Mouse (Mus musculus) thymus, adult 18-20 months (tissue): Measurements from ENCODE around the gene Cd3eap.
A peak's percentile ranks its signal among the peaks of the same experiment; 100 is the strongest.

Experiments used
- DNase-seq, 2 experiments: peaks; one replicate each; pipeline ENCODE4 v3.0.0; 2022; ENCODE audit warnings: mixed read lengths in 2 of 2

Gene Cd3eap

DNA sequence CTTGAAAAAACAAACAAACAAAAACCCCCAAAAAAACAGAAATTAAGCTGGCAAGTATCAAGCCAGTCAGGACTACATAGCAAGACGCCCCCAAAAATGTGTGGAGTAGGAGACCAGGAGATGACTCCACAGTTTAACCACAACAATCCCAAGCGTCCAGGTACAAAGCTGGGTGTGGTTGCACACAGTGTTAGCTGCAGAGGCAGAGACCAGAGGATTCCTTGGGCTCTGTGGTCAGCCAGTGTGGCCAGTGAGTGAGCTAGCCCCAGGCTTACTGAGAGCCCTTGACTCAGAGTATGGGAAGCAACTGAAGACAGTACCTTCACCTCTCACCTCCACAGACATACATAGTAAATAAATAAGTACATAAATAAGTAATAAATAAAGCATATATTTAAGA is 27.4 kb downstream of the Cd3eap start:
- DNase-seq = no peak

DNA sequence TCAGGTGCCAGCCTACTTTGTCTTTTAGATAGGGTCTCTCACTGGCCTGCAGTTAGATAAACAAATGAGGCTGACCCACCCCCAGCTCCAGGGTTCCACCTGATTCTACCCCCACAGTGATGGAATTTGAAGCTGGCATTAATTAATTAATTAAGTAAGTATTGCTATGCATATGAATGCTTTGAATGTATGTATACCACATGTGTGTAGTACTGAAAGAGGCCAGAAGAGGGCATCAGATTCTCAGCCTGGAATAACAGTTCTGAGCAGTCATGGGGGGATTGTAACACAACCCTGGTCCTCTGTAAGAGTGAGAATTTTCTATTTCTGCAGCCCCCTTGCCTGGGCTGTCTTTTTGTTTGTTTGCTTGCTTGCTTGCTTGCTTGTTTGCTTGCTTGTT is 30.9 kb downstream of the Cd3eap start:
- no peak for DNase-seq

DNA sequence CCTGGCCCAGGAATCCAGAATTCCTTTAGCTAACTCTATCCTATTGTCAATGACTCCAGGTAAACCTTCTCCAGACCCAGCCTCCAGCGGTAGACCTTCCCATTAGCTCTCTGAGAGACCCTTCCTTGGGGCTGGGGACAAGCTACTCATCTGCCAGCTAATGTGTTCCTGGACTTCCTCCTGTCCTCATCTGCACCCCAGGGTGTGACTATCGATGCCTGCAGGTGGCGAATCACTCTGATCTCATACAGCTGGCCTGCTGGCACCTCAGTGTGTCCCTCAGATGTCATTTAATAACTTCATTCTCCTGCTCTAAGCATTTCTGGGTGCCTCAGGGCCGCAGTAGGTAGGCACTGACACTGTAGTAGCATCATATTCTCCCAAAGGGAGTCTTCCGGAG is 31.5 kb downstream of the Cd3eap start:
- no peak for DNase-seq

DNA sequence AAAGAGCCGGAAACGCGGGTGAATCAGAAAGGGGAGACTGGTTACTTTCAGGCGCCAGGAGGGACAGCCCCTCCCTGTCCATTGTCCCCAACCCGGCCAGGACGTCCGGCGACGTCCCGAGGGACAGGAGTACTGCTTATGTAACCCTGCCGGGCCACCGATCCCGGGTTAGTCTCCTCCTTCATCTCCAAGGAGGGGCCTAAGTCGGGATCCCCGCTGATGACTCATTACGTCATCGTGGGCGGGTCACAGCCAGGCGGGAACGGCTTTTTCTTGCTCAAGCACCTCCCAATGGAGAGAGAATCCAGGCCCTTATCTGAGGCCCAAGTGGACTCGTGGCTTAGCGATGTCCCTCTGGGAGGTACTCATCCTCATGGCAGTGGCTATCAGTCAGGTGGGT is 32.2 kb downstream of the Cd3eap start:
- no peak for DNase-seq

DNA sequence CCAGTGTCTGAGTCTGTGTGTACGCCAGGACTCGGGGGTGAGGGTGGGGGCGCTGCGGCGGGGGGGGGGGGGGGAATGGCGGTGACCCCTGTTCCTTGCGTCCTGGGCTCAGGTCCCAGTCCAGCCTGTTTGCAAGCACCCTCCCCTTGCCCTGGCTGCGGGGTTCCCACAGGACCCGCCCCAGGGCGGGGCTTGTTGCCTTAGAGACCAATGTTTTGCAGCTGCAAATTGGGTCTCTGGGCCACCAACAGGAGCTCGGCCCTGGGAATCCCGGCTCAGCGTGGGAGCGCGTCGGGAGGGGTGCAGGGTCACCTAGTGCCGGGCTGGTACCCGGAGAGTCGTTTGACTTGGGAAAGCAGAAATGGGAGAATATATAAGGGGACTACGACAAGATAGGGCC is 32.9 kb downstream of the Cd3eap start:
- no peak for DNase-seq

DNA sequence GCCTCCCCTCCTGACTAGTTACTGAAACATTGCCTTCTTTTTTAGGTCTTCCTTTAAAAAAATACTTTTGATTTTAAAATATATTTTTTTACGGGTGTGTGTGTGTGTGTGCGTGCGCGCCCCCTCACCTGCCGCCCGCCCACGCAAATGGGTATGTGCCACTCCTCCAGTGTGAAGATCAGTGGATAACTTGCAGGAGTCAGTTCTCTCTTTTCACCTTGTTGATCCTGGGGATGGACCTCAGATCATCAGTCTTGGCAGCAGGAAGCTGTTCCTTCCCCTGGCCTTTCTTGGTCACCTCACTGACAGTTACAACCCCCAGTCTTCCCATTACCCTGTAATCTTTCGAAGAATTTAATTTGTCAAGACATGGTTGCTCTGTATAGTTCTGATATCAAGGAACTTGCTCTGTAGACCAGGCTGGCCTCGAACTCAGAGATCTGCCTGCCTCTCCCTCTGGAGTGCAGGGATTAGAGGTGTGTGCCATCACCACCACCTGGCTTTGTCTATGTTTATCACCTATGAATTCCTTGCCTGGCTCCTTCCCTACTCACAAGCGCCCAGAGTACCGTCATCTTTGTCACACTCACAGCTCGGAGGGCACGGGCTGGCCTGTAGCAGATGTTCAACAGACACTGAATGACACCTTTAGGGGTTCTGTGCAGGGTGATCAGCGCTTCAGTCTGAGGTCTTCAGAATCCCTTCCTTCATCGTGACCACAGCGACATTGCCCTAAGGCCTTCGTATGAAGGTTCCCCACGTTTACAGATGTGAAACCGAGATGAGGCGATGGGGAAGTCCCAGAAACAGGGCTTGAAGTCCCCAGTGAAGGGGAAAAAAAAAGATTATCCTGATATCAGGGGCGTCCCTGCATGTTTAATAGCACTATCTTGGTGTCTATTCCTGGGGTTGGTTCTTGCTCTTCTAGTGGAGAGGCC is 33.8 kb downstream of the Cd3eap start:
- no peak for DNase-seq

DNA sequence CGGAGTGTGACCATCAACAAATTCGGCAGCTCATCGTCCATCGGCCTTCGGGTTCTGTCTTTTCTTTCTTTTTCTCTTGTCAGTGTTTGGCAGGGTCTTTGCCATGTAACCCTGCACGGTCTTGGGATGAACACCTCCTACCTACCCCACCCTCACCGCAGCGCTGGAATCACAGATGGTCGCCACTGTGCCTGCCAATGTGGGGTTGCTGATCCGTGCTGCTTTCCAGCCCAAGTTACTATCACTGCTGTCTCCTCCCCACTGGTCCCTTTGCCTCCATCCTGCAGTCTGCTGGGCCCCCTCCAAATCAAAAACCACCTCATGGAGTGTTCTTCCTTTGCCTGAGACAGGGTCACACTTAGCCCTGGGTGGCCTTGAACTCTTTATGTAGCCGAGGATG is 35.1 kb downstream of the Cd3eap start:
- DNase-seq = no peak

DNA sequence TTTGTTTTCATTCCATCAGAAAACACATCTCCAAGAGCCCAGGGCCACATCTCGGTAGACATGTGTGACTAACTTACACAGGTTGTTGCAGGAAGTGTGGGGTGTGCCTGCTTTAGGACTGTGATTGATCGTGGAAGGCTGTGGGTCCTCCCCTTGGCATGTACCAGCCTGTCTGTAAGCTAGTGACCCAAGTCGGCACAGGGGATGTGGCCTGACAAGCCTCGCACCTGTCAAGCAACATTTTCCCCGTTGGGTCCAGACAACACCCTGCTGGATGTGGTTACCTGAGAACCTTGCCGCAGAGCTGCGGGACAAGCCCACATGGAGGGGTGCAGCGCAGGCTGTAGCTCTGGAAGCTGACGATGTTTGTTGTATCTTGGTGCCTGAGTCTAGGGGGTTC is 36.8 kb downstream of the Cd3eap start:
- no peak for DNase-seq

DNA sequence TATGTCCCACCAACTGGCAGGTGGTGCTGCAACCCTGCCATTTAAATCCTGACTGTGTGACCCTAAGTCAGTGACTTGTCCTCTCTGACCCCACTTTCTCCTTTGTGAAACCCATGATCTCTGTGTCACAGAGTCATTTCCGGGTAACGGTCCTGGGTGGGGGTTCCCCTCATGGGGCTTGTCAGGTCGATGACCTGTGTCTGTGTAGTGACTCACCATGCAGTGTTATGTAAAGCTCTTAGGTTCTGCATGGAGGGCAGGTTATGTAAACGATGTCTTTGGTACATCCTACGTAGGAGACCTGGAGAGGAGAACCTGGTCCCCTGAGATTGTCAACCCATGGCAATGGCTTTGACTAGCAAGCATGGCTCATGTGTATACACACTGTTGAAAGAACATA is 37.8 kb downstream of the Cd3eap start:
- no peak for DNase-seq

DNA sequence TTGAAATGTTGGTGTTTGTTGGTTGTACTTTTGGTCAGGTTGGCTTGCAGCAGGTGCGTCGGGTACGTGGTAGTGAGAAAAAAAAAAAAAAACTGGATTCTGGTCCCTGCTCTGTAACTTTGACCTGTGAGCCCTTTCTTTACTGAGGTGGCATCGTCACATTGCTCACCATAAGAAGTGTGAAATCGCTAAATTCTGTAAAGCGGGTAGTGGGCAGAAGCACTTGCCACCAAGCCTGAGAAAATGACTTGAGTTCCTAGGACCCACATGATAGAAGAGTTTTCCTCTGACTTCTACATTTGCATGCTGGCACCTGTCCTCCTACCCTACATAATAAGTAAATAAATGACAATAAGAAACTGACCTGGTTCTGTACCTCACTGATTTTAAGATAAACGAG is 38.6 kb downstream of the Cd3eap start:
- no peak for DNase-seq

DNA sequence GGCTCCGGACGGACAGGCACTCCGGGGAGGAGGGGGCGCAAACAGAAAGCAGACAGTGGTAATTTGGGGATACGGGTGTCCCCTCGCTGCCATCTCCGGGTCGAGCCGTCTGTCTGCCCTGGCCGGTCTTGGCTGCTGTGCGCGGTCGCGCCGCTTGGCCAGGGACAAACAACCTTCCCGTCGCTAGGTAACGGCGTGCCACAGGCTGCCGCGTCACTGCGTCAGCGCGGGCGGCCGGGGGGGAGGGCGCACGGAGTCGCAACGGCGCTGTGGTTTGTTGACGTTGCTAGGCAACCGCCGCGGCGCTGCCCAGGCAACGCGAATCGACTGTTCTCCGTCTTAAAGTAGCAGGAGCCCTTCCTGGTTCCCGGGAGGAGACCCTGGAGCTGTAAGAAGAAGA is 39.4 kb downstream of the Cd3eap start:
- peak; percentile 83 to 85 for DNase-seq

DNA sequence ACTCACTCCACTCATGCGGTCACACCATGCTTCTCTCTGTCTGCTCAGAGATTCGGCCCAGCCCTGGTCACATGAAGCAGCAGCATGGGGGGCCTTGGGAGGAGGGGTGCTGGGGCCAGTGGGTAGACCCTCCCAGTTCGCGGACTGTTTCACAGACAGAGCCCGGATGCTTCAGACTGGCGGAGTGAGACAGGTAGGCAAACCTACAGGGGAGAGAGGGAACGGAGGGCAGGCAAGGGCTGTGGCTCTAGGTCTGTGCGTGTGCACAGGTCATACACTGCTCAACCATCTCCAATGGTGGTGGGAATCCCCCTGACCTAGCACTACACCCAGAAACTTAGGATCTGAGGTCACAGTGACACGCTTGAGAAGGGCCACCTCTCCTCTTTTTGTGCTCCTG is 39.8 kb downstream of the Cd3eap start:
- no peak for DNase-seq

DNA sequence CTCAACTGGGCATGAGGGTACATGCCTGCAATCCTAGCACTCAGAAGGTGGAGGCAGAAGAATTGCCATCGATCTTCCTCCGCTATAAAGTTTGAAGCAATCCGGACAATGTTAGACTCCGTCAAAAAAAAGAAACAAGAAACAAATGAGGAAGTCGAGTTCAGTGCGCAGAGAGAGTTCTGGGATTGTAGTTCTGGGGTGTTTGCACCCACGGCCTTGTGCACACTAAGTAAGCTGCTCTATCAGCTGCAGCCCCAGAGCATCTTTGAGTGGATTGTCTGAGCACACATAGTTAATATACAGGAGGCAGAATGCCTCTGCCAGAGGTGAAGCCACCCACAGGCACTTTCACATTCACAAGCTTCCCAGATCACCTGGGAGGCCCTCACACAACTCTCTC is 40.6 kb downstream of the Cd3eap start:
- no peak for DNase-seq

DNA sequence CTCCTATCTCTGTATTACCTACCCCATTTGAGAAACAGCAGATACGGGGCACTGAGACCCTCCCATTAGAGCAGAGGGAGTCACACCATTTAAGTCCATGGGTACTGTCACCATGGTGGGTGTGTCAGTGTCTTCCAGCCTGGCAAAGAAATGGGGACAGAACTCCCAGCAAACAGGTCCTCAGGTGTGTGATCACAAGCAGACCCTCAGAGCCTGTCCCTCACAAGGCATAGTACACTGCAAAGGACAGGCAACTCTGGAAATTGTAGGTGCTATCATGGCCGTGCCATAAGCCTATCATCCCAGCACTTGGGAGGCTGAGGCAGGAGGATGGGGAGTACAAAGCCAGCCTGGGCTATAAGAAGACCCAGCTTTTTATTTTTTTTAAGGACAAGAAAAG is 41.1 kb downstream of the Cd3eap start:
- no peak for DNase-seq

DNA sequence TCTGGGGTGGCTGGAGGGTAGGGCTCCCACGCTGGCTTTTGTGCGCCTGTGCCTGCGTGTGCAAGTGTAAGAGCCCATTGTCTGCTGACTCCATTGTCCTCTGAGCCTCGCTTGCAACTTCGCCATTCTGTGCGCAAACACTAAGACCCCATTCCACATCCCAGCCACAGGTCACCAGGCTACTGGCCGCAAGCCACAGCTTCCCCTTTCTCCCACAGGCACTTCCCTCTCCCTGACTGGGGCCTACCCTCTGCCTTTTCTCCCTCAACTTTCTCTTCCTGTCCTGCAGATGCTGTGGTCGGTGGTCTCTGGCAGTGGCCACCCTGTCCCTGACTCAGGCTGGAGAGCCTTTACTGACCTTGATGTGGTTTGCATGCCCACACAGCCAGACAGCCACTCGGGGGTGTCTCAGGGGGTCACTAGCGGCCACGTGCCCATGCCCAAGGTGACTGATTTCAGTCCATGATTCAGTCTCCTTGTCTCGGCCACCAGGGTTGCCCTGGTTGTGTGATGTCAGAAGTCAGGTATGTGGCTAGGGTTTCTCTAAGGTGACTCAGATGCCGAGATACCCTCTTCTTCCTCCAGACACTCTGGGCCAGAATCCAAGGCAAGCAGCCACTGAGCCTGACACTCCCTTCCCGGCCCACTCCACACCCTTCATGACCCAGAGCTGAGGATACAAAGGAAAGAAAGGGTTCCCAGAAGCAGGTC is 42.7 kb downstream of the Cd3eap start:
- DNase-seq = no peak

DNA sequence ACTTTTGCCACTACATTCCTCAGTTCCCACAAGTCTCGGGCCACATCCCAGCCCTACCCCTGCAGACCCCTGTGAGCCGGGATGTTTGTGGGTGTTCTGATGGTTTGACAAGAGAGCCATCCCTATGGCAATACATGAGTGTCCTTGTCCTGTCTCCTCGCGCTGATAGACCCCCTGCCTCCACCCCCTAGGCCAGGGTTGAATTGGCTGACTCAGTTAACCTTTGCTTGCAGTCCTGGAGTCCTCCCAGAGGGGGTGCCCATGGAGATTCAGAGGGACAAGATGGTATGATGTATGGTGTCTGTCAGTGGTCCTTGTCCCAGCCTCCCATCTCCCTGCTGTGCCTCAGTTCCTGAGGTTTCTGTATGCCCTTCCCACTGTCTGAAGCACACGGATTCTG is 45.2 kb downstream of the Cd3eap start:
- no peak for DNase-seq

DNA sequence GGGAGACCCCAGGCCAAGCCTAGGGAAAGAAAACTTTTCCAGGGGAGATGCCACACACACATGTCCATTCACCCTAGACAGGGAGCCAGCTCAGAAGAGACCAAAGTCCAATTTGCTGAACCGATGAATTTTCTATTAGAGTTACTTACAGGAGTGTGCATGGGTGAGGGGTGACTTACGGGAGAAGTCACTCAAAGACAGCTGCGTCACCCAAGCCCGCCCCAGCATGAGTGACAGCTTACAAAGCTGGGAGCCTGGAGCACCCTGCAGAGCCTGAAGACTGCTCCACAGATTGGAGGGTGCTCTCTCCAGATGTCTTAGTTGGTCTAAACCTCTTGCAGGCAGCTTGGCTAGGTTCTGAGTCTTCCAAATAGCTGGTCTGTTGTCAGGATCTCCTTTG is 47.3 kb downstream of the Cd3eap start:
- no peak for DNase-seq

DNA sequence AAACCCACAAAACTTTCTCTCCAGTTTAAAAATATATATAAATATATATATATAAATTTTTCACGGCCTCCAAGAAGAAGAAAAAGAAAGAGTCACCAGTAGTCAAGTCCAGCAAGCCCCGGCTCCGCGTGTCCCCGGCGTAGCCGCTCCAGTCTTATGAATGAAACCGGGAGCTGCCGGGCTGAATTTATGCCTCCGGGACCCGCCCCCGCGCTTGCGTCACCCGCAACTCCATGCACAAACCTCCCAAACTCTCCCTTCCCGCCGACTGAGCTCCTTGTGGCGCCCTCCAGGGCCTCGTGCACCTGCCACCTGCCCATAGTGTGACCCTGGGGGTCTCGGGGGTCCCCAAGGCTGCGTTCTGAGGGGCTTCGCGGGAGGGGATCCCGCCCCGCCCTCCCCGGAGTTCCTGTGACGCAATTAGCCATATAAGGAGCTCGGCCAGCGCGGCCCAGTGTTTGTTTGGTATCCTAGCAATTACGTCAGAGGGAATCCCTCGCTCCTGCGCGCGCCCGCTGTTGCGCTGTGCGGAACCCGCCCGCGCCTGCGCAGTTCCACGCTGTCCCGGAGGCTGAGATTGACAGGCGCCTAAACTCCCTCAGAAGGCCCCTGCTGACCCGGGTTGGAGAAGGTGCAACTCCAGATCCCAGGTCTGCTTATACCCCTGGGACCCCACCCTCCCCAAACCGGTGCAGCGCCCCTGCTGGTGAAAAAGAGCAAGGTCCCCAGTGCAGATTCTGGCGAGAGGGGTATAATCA is 49.2 kb downstream of the Cd3eap start, which contains the start of gene Fosb:
TSS of gene Fosb (minus strand) at position 168 of the 758 bp plus-strand sequence.
- peak; percentile 84 to 90 for DNase-seq

DNA sequence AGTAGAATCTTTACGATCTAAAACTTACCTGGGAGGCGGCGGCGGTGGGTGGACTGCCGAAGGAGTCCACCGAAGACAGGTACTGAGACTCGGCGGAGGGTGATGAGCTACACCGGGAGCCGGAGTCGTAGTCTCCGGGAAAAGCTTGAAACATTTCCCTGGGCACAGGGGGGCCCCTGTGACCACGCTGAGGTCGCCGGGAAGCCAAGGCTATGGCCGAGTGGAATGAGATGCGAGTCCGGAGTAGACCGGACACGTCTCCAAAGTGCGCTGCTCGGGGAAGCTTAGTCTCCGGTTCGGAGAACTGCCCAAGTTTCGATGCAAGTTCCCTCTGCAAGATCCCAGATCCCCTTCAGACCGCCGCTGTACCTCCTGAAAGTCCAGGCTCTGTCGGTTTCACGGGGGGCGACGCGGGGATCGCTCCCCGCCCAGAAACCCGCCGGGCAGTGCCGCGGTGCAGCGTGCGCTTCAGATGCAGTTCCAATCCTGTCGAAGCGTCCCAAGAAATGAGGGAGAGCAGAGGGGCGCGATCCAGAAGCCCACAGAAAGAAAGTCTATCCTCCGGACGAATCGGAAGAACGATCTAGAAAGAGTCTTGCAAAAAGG is 49.9 kb downstream of the Cd3eap start:
- no peak for DNase-seq

DNA sequence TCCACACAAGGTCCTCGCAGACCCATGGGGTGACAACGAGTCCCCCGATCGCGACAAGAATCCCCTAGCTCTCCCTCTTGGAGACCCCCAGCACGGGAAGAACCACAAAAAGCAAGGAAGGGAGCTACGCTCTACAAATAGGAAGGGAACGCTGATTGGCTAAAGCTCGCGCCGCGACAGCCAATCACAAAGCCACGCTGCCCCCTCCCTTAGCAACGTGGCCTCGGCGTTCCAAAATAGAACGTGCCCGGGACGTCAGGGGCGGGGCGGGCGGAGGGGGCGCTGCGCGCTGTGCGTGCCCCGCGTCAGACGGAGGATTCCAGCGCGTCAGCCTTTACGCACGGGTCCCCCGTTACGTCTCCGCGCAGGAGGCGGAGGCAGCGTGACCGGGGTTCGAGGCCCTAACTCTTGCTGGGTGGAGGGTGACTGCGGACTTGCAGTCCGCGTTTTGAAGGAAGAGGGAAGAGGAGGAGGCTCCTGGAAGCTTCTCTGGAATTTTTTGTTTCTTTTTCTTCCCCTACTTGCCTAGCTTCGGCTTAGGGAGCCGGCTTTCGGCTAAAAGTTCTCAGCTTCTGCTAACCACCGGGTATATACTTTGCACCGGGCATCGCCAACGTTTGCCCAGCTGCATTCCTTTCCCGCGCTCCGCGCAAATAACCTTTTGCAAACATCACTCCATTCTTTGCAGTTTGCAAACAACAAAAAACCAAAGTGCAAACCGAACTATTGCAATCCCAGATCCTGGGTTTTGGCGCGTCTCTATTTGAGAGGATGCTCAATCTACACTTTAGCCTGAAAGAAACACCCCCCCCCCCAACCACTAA is 50.6 kb downstream of the Cd3eap start:
- DNase-seq = peak; percentile 91 to 92

DNA sequence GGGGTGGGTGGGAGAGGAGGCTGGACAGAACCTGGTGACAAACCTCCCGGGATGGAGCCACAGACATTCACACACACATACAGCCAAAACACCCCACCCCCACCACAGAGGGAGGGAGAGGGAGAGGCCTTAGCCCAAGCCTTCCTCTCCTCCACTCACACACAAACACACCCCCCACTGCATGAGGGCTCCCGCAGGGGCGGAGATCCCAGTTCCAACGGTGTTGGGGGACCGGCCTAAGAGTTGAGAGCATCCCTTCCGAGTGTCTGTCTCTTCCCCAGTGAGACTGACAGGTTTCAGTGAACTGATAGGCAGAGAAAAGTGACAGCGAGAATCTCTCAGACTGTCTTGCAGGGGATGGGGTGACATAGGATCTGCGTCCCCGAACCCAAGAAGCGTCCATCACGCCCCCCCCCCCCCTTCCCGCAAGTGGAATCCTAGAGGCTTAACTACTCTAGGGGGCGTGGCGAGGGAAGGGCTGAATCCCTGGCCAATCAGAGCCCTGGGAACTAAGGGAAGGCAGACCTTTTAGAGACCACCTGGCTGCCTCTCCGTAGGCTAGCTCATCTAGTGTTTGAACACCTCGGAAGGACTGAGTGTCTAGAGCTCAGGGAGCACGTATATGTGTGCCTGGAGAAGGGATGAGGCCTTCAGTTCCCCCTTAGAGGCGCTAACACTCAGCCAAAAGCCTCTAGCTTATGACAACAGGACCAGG is 51.4 kb downstream of the Cd3eap start:
- peak in 1 of 2 experiments; percentile 47 for DNase-seq
